ENCODE assay signal across 8 mouse cellular contexts in genomic region chr11:32542687-32543411, GRCm38 (mm10). TPM values are rescaled to one million over a fixed set of nuclear protein-coding genes. Genes with fewer than 3 reads are reported as not detected.
DNase-seq lines count a peak whose midpoint lies in the region; ATAC-seq lines count a peak whose summit lies in the region.

No protein-coding gene starts in this region.

- WGBS in forebrain, embryonic 11.5 days, result 51% methylated on average over 2 of the region's 3 CpGs
- WGBS in forebrain, embryonic 15.5 days, result 33% methylated on average over 3 of the region's 3 CpGs
- 7% methylated on average over 3 of the region's 3 CpGs for WGBS in liver, embryonic 15.5 days (ENCODE audit: insufficient replicate concordance)

- no peaks in the 10 kb centered on the region for H3K9me3 ChIP-seq in forebrain, embryonic 11.5 days (ENCODE audit: control insufficient read depth, low read length)
- no peaks in the 10 kb centered on the region for H3K9me3 ChIP-seq in forebrain, embryonic 15.5 days
- H3K9me3 ChIP-seq in liver, embryonic 15.5 days (replicated peaks), result no peaks in the 10 kb centered on the region

- H3K36me3 ChIP-seq in forebrain, embryonic 11.5 days (ENCODE audit: control insufficient read depth, insufficient read depth, low read length), result no peaks in the 10 kb centered on the region
- H3K36me3 ChIP-seq in forebrain, embryonic 15.5 days, result no peaks in the 10 kb centered on the region
- no peaks in the 10 kb centered on the region; the same call in 1 of the 2 replicates for H3K36me3 ChIP-seq in liver, embryonic 15.5 days (replicated peaks)
- peaks cover 13% of the 10 kb centered on the region for H3K36me3 ChIP-seq in splenic B cell, adult 2 months (ENCODE audit: control insufficient read depth, insufficient read depth, low read length, poor library complexity, severe bottlenecking)

- peaks cover 2% of the 10 kb centered on the region; the same call in 1 of the 2 replicates for H3K4me1 ChIP-seq in forebrain, embryonic 11.5 days (replicated peaks; ENCODE audit: control insufficient read depth, insufficient read depth, low read length)
- H3K4me1 ChIP-seq in forebrain, embryonic 15.5 days, result peaks cover 7% of the 10 kb centered on the region
- H3K4me1 ChIP-seq in brown adipose tissue, adult 24 weeks (ENCODE audit: control insufficient read depth, insufficient read depth, insufficient read length, low read length), result peaks cover 60% of the 10 kb centered on the region
- peaks cover 78% of the 10 kb centered on the region for H3K4me1 ChIP-seq in liver, embryonic 15.5 days (replicated peaks)

- H3K9ac ChIP-seq in forebrain, embryonic 11.5 days (ENCODE audit: low read length), result no peak overlapping the region
- H3K9ac ChIP-seq in forebrain, embryonic 15.5 days (replicated peaks), result no peak overlapping the region
- peak overlapping the region; percentile 65 for H3K9ac ChIP-seq in liver, embryonic 15.5 days

- no peaks in the 10 kb centered on the region for H3K27me3 ChIP-seq in forebrain, embryonic 11.5 days (ENCODE audit: control insufficient read depth, insufficient read depth, low read length)
- H3K27me3 ChIP-seq in forebrain, embryonic 15.5 days, result no peaks in the 10 kb centered on the region
- no peaks in the 10 kb centered on the region for H3K27me3 ChIP-seq in liver, embryonic 15.5 days
- H3K27me3 ChIP-seq in splenic B cell, adult 2 months (ENCODE audit: control insufficient read depth, insufficient read depth, low read length, poor library complexity, severe bottlenecking), result no peaks in the 10 kb centered on the region

- H3K4me3 ChIP-seq in forebrain, embryonic 11.5 days (ENCODE audit: low read depth, low read length), result no peak overlapping the region
- no peak overlapping the region for H3K4me3 ChIP-seq in forebrain, embryonic 15.5 days
- no peak overlapping the region for H3K4me3 ChIP-seq in brown adipose tissue, adult 24 weeks (ENCODE audit: insufficient read depth, low read depth, low read length)
- H3K4me3 ChIP-seq in liver, embryonic 15.5 days (replicated peaks), result peak overlapping the region; percentile 48

- DNase-seq in forebrain, embryonic 11.5 days (ENCODE audit: low spot score), result peak; percentile 53
- peak; percentile 85 for DNase-seq in splenic B cell, adult 2 months (ENCODE audit: low read depth, low spot score)
- DNase-seq in urinary bladder, postnatal 4 days (ENCODE audit: low spot score in 2 of 2), result no peak
- no peak for DNase-seq in layer of hippocampus, postnatal 36 days
- DNase-seq in right cerebral cortex, postnatal 4 days, result no peak

- H3K4me2 ChIP-seq in forebrain, embryonic 11.5 days (ENCODE audit: low read depth, low read length, severe bottlenecking), result no peak overlapping the region
- no peak overlapping the region for H3K4me2 ChIP-seq in forebrain, embryonic 15.5 days (replicated peaks)
- H3K4me2 ChIP-seq in liver, embryonic 15.5 days, result peak overlapping the region; percentile 80

- no peak overlapping the region for H3K27ac ChIP-seq in forebrain, embryonic 11.5 days (ENCODE audit: low read depth, low read length)
- H3K27ac ChIP-seq in forebrain, embryonic 15.5 days (replicated peaks), result no peak overlapping the region
- H3K27ac ChIP-seq in brown adipose tissue, adult 24 weeks (replicated peaks; ENCODE audit: low read depth, low read length), result peak overlapping the region; percentile 69
- peak overlapping the region; percentile 94 for H3K27ac ChIP-seq in liver, embryonic 15.5 days (replicated peaks)

- ATAC-seq in forebrain, embryonic 11.5 days (replicated peaks; ENCODE audit: low FRiP score), result no peak
- ATAC-seq in forebrain, embryonic 15.5 days (replicated peaks), result no peak
- ATAC-seq in liver, embryonic 15.5 days (ENCODE audit: insufficient read depth), result peak; percentile 96

RNA-seq across cellular contexts. Expression of gene Stk10, which starts 9.7 kb away (rescaled TPM):
- 1.4 and 1.8 TPM in 2 replicates for polyA plus RNA-seq in forebrain, embryonic 11.5 days (2014; fragmentation: Nextera tagmentation; extraction: Ambion mirVana)
- 1.4 and 2.1 TPM in 2 replicates for polyA plus RNA-seq in forebrain, embryonic 15.5 days (2015; fragmentation: Nextera tagmentation; extraction: Ambion mirVana)
- 4.3 and 5.5 TPM in 2 replicates for polyA plus RNA-seq in brown adipose tissue, adult 24 weeks (2012; ENCODE audit: insufficient read depth, insufficient read length, missing spikeins)
- polyA plus RNA-seq in liver, embryonic 15.5 days (2015; fragmentation: Nextera tagmentation; extraction: Ambion mirVana), result 4.3 TPM in 2 replicates
- total RNA-seq in layer of hippocampus, postnatal 36 days (2021), result 1 to 10 TPM; 8.3 to 8.7 TPM

RNA-seq across cellular contexts. Expression of gene Efcab9, which starts 11.0 kb away (rescaled TPM):
- polyA plus RNA-seq in forebrain, embryonic 11.5 days (2014; fragmentation: Nextera tagmentation; extraction: Ambion mirVana), result 0.29 TPM in 1 of 2 replicates, not detected in the other
- polyA plus RNA-seq in forebrain, embryonic 15.5 days (2015; fragmentation: Nextera tagmentation; extraction: Ambion mirVana), result 0.55 TPM in 1 of 2 replicates, not detected in the other
- polyA plus RNA-seq in brown adipose tissue, adult 24 weeks (2012; ENCODE audit: insufficient read depth, insufficient read length, missing spikeins), result not detected in 2 replicates
- 0.20 and 0.41 TPM in 2 replicates for polyA plus RNA-seq in liver, embryonic 15.5 days (2015; fragmentation: Nextera tagmentation; extraction: Ambion mirVana)
- total RNA-seq in layer of hippocampus, postnatal 36 days (2021), result 1 to 10 TPM; 2.2 to 2.5 TPM

Comparison
In these comparisons a context has a peak if more than half of its experiments do, and no peak if none do; other contexts are left out.
1. DNase-seq: peak in forebrain, embryonic 11.5 days (single experiment) and splenic B cell, adult 2 months (single experiment); none in urinary bladder, postnatal 4 days (0 of 2), layer of hippocampus, postnatal 36 days (0 of 2) and right cerebral cortex, postnatal 4 days (single experiment).
2. H3K27ac ChIP-seq: peak in brown adipose tissue, adult 24 weeks (single experiment) and liver, embryonic 15.5 days (single experiment); none in forebrain, embryonic 11.5 days (single experiment) and forebrain, embryonic 15.5 days (single experiment).